Mouse (Mus musculus): ENCODE data around the gene Wiz.

DNA sequence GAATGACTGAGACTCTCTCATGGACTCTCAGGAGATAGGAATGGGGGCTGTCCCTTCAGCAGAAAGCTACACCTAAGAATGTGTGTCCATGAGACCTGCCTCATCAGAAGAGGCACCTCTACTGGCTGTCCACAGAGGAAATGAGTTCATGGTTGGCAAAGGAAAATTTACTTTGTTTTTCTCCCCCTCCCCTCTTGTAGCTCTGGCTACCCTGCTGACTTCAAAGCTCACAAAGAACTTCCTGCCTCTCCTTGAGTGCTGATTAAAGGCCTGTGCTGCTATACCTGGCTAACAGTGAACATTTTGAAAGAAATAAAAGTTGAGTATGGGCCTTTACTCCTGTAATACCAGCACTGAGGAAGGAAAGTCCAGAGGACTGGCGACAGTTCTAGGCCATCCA, 48.1 kb downstream of the Wiz start:
- TF ChIP-seq TCF12 (IDR thresholded peaks at IDR 0.05; ENCODE audit: insufficient read depth, poor library complexity, severe bottlenecking): no peak
- no peak for TF ChIP-seq MAX (IDR thresholded peaks at IDR 0.05; ENCODE audit: low read depth)
- no peak for TF ChIP-seq POLR2A (IDR thresholded peaks at IDR 0.05; ENCODE audit: insufficient read length, low read depth)
- TF ChIP-seq REST (IDR thresholded peaks at IDR 0.05; ENCODE audit: insufficient read depth, insufficient read length): no peak
- TF ChIP-seq CEBPB (IDR thresholded peaks at IDR 0.05; ENCODE audit: insufficient read depth, poor library complexity, severe bottlenecking): no peak

Data from myocyte (in vitro differentiated cells).